8 mouse cellular contexts compared by ENCODE assay signal in genomic region chr11:99023094-99023493, GRCm38 (mm10). TPM values are rescaled to one million over a fixed set of nuclear protein-coding genes. Genes with fewer than 3 reads are reported as not detected.
DNase-seq lines count a peak whose midpoint lies in the region; ATAC-seq lines count a peak whose summit lies in the region.

No protein-coding gene starts in this region.

- H3K4me1 ChIP-seq in kidney, embryonic 15.5 days: peaks cover 29% of the 10 kb centered on the region
- peaks cover 16% of the 10 kb centered on the region for H3K4me1 ChIP-seq in hindbrain, embryonic 13.5 days (replicated peaks)
- H3K4me1 ChIP-seq in midbrain, embryonic 14.5 days (ENCODE audit: control insufficient read depth, insufficient read depth, low read length): peaks cover 8% of the 10 kb centered on the region

- DNase-seq in kidney, postnatal 36 days: no peak
- peak; percentile 33 for DNase-seq in NIH3T3 (ENCODE audit: low read depth)
- DNase-seq in midbrain, embryonic 14.5 days: no peak
- no peak for DNase-seq in adrenal gland, postnatal 36 days
- DNase-seq in right cerebral cortex, postnatal 4 days: no peak
- DNase-seq in kidney, postnatal 25 days: no peak

- ATAC-seq in kidney, embryonic 15.5 days (replicated peaks; ENCODE audit: low FRiP score): no peak
- ATAC-seq in hindbrain, embryonic 13.5 days (ENCODE audit: low FRiP score): no peak
- no peak for ATAC-seq in midbrain, embryonic 14.5 days (ENCODE audit: low FRiP score, low TSS enrichment)

- H3K36me3 ChIP-seq in kidney, embryonic 15.5 days: peaks cover 41% of the 10 kb centered on the region
- no peaks in the 10 kb centered on the region for H3K36me3 ChIP-seq in hindbrain, embryonic 13.5 days
- no peaks in the 10 kb centered on the region for H3K36me3 ChIP-seq in midbrain, embryonic 14.5 days (ENCODE audit: control insufficient read depth, insufficient read depth, low read length)

- H3K27ac ChIP-seq in kidney, embryonic 15.5 days: peak overlapping the region; percentile 76; the same call in 1 of the 2 replicates
- no peak overlapping the region for H3K27ac ChIP-seq in hindbrain, embryonic 13.5 days
- no peak overlapping the region for H3K27ac ChIP-seq in midbrain, embryonic 14.5 days (replicated peaks; ENCODE audit: low read depth, low read length)

- H3K4me2 ChIP-seq in kidney, embryonic 15.5 days: peak overlapping the region; percentile 65
- peak overlapping the region; percentile 81 for H3K4me2 ChIP-seq in hindbrain, embryonic 13.5 days
- peak overlapping the region; percentile 77 for H3K4me2 ChIP-seq in midbrain, embryonic 14.5 days (ENCODE audit: low read length)

- H3K9ac ChIP-seq in kidney, embryonic 15.5 days: peak overlapping the region; percentile 83
- H3K9ac ChIP-seq in hindbrain, embryonic 13.5 days: peak overlapping the region; percentile 71
- H3K9ac ChIP-seq in midbrain, embryonic 14.5 days (replicated peaks; ENCODE audit: low read length): peak overlapping the region; percentile 43; the same call in 1 of the 2 replicates

- H3K27me3 ChIP-seq in kidney, embryonic 15.5 days: no peaks in the 10 kb centered on the region
- H3K27me3 ChIP-seq in hindbrain, embryonic 13.5 days: no peaks in the 10 kb centered on the region
- H3K27me3 ChIP-seq in midbrain, embryonic 14.5 days (ENCODE audit: control insufficient read depth, insufficient read depth, low read length): no peaks in the 10 kb centered on the region

- H3K9me3 ChIP-seq in kidney, embryonic 15.5 days (replicated peaks): no peaks in the 10 kb centered on the region
- H3K9me3 ChIP-seq in hindbrain, embryonic 13.5 days: no peaks in the 10 kb centered on the region
- H3K9me3 ChIP-seq in midbrain, embryonic 14.5 days (ENCODE audit: control insufficient read depth, low read length): no peaks in the 10 kb centered on the region

- 6% methylated on average over 4 of the region's 4 CpGs for WGBS in kidney, embryonic 15.5 days
- 11% methylated on average over 4 of the region's 4 CpGs for WGBS in hindbrain, embryonic 13.5 days
- 8% methylated on average over 4 of the region's 4 CpGs for WGBS in midbrain, embryonic 14.5 days

- H3K4me3 ChIP-seq in kidney, embryonic 15.5 days (replicated peaks): peak overlapping the region; percentile 91
- peak overlapping the region; percentile 66 for H3K4me3 ChIP-seq in hindbrain, embryonic 13.5 days
- peak overlapping the region; percentile 57 for H3K4me3 ChIP-seq in midbrain, embryonic 14.5 days (replicated peaks; ENCODE audit: low read depth, low read length)

RNA-seq across cellular contexts. Expression of gene Top2a, which starts 0.9 kb away (rescaled TPM):
- 249 and 256 TPM in 2 replicates for polyA plus RNA-seq in kidney, embryonic 15.5 days (2015; fragmentation: Nextera tagmentation; extraction: Ambion mirVana)
- polyA plus RNA-seq in hindbrain, embryonic 13.5 days (2015; fragmentation: Nextera tagmentation; extraction: Ambion mirVana): 55.7 and 62.2 TPM in 2 replicates
- polyA plus RNA-seq in midbrain, embryonic 14.5 days (2014; fragmentation: Nextera tagmentation; extraction: Ambion mirVana): 24.9 and 67.9 TPM in 2 replicates
- 10 to 100 TPM; 15.4 to 20.5 TPM for total RNA-seq in adrenal gland, postnatal 36 days (2021)

RNA-seq across cellular contexts. Expression of gene Igfbp4, which starts 17.9 kb away (rescaled TPM):
- 644 and 695 TPM in 2 replicates for polyA plus RNA-seq in kidney, embryonic 15.5 days (2015; fragmentation: Nextera tagmentation; extraction: Ambion mirVana)
- 194 and 196 TPM in 2 replicates for polyA plus RNA-seq in hindbrain, embryonic 13.5 days (2015; fragmentation: Nextera tagmentation; extraction: Ambion mirVana)
- 55.0 and 111 TPM in 2 replicates for polyA plus RNA-seq in midbrain, embryonic 14.5 days (2014; fragmentation: Nextera tagmentation; extraction: Ambion mirVana)
- 10 to 100 TPM; 82.3 to 97.6 TPM for total RNA-seq in adrenal gland, postnatal 36 days (2021)

RNA-seq across cellular contexts. Expression of gene Gjd3, which starts 40.3 kb away (rescaled TPM):
- polyA plus RNA-seq in kidney, embryonic 15.5 days (2015; fragmentation: Nextera tagmentation; extraction: Ambion mirVana): 0.48 and 0.51 TPM in 2 replicates
- polyA plus RNA-seq in hindbrain, embryonic 13.5 days (2015; fragmentation: Nextera tagmentation; extraction: Ambion mirVana): 1.5 and 1.6 TPM in 2 replicates
- polyA plus RNA-seq in midbrain, embryonic 14.5 days (2014; fragmentation: Nextera tagmentation; extraction: Ambion mirVana): 0.70 and 2.0 TPM in 2 replicates
- not detected for total RNA-seq in adrenal gland, postnatal 36 days (2021)
